Mouse (Mus musculus): ENCODE measurements at regions not wholly inside any gene's neighbourhood (a gene's known extent, or its start where the extent isn't known, plus 50 kb on each side); places are given as distances from the start of the nearest gene placed in this dataset.

GRCm38 (mm10) chr6:120594463-120594862 is 63.3 kb upstream of the Hdhd5 start:
- H3K79me2 ChIP-seq (ENCODE audit: control insufficient read depth, insufficient read depth, low read length, poor library complexity), result no peaks in the 10 kb centered on the region
- no peaks in the 10 kb centered on the region for H3K27me3 ChIP-seq (ENCODE audit: control insufficient read depth in 1 of 2, insufficient read depth in 2 of 2, low read length in 2 of 2)
- no peak overlapping the region for H3K4me3 ChIP-seq (ENCODE audit: control insufficient read depth in 1 of 2, insufficient read depth in 1 of 2, low read depth in 2 of 2, low read length in 2 of 2)
- no peak overlapping the region for H3K9ac ChIP-seq (ENCODE audit: control insufficient read depth, low read depth, low read length, poor library complexity, severe bottlenecking)
- H3K9me3 ChIP-seq (replicated peaks; ENCODE audit: insufficient read depth, low read length), result no peaks in the 10 kb centered on the region
- H3K4me1 ChIP-seq (ENCODE audit: control insufficient read depth in 1 of 2, insufficient read depth in 2 of 2, low read length in 2 of 2), result peaks cover 0 to 4% of the 10 kb centered on the region in 2 experiments; a peak in 1 of 4 replicates
- no peaks in the 10 kb centered on the region for H3K36me3 ChIP-seq (ENCODE audit: control insufficient read depth in 1 of 2, insufficient read depth in 2 of 2, low read length in 2 of 2)
- no peak for TF ChIP-seq HCFC1 (IDR thresholded peaks at IDR 0.05; ENCODE audit: low read depth, low read length)
- TF ChIP-seq EP300 (IDR thresholded peaks at IDR 0.05; ENCODE audit: low read depth in 1 of 2, low read length in 2 of 2), result no peak
- no peak for TF ChIP-seq KAT2A (conservative IDR thresholded peaks at IDR 0.05; ENCODE audit: low read depth, low read length)
- no peak for TF ChIP-seq CTCF (IDR thresholded peaks at IDR 0.05 in 2 of 3, conservative IDR thresholded peaks at IDR 0.05 in 1 of 3; ENCODE audit: control insufficient read depth in 1 of 3, insufficient read depth in 1 of 3, low read depth in 2 of 3, low read length in 3 of 3, poor library complexity in 1 of 3, severe bottlenecking in 1 of 3)
- no peak for TF ChIP-seq MEF2A (IDR thresholded peaks at IDR 0.05; ENCODE audit: extremely low read depth, insufficient replicate concordance, low read depth, low read length, poor library complexity, severe bottlenecking)
- no peak for TF ChIP-seq NRF1 (IDR thresholded peaks at IDR 0.05; ENCODE audit: insufficient read depth, low read depth, low read length, poor library complexity, severe bottlenecking)
- no peak for DNase-seq (ENCODE audit: low read depth, low spot score)
- H3K27ac ChIP-seq (ENCODE audit: control insufficient read depth, low read depth, low read length), result no peak overlapping the region

- no peak for DNase-seq (ENCODE audit: low read depth, low spot score)
- no peak overlapping the region for H3K27ac ChIP-seq (ENCODE audit: control insufficient read depth, low read depth, low read length)
- no peaks in the 10 kb centered on the region for H3K79me2 ChIP-seq (ENCODE audit: control insufficient read depth, insufficient read depth, low read length, poor library complexity)
- no peak overlapping the region for H3K4me3 ChIP-seq (ENCODE audit: control insufficient read depth in 1 of 2, insufficient read depth in 1 of 2, low read depth in 2 of 2, low read length in 2 of 2)
- TF ChIP-seq MEF2A (IDR thresholded peaks at IDR 0.05; ENCODE audit: extremely low read depth, insufficient replicate concordance, low read depth, low read length, poor library complexity, severe bottlenecking) (no peak), SIN3A (IDR thresholded peaks at IDR 0.05; ENCODE audit: low read length) (no peak), MXI1 (IDR thresholded peaks at IDR 0.05; ENCODE audit: low read depth, low read length) (no peak), RAD21 (IDR thresholded peaks at IDR 0.05; ENCODE audit: low read depth, low read length) (no peak), EP300 (IDR thresholded peaks at IDR 0.05; ENCODE audit: low read depth in 1 of 2, low read length in 2 of 2) (no peak), GATA1 (IDR thresholded peaks at IDR 0.05; ENCODE audit: low read depth, low read length) (no peak), TAL1 (IDR thresholded peaks at IDR 0.05; ENCODE audit: low read length) (no peak), TBP (IDR thresholded peaks at IDR 0.05; ENCODE audit: low read depth, low read length) (no peak), ZMIZ1 (IDR thresholded peaks at IDR 0.05; ENCODE audit: low read depth, low read length) (no peak), TCF12 (IDR thresholded peaks at IDR 0.05; ENCODE audit: low read depth, low read length) (no peak), USF1 (IDR thresholded peaks at IDR 0.05; ENCODE audit: low read depth, low read length) (no peak), POLR2A (IDR thresholded peaks at IDR 0.05; ENCODE audit: control insufficient read depth in 1 of 2, insufficient read depth in 1 of 2, low read depth in 1 of 2, low read length in 2 of 2, poor library complexity in 1 of 2) (no peak), MAX (IDR thresholded peaks at IDR 0.05; ENCODE audit: low read length) (no peak)
- H3K9ac ChIP-seq (ENCODE audit: control insufficient read depth, low read depth, low read length, poor library complexity, severe bottlenecking), result no peak overlapping the region
- H3K27me3 ChIP-seq (ENCODE audit: control insufficient read depth in 1 of 2, insufficient read depth in 2 of 2, low read length in 2 of 2), result no peaks in the 10 kb centered on the region
- H3K9me3 ChIP-seq (replicated peaks; ENCODE audit: insufficient read depth, low read length), result no peaks in the 10 kb centered on the region
- H3K36me3 ChIP-seq (ENCODE audit: control insufficient read depth in 1 of 2, insufficient read depth in 2 of 2, low read length in 2 of 2), result peaks cover 0 to 3% of the 10 kb centered on the region in 2 experiments; a peak in 2 of 4 replicates
- peaks cover 0 to 7% of the 10 kb centered on the region in 2 experiments; a peak in 2 of 4 replicates for H3K4me1 ChIP-seq (ENCODE audit: control insufficient read depth in 1 of 2, insufficient read depth in 2 of 2, low read length in 2 of 2)
Observed at GRCm38 (mm10) chr6:120592705-120593104, 61.6 kb upstream of the Hdhd5 start.

Measured in MEL (cell line).